Mouse (Mus musculus) MEL (cell line): Measurements from ENCODE around the gene Tpd52l2.

Experiments used
- CTCF ChIP-seq, 3 experiments: IDR thresholded peaks in 2 of 3; conservative IDR thresholded peaks in 1 of 3; 2 replicates each; pipeline ENCODE4 v1.5.1; 2011 to 2012; ENCODE audit warnings: low read length in 3 of 3, low read depth in 2 of 3, mild to moderate bottlenecking in 2 of 3, improper control_type of control experiment in 1 of 3, inconsistent platforms in 1 of 3, mixed read lengths in 1 of 3, moderate library complexity in 1 of 3; ENCODE audit not compliant: control insufficient read depth in 1 of 3, insufficient read depth in 1 of 3, poor library complexity in 1 of 3, severe bottlenecking in 1 of 3
- ELF1 ChIP-seq: IDR thresholded peaks from 2 replicates; pipeline ENCODE4 v1.6.1; 2014; ENCODE audit warnings: low read depth, mild to moderate bottlenecking, inconsistent platforms, low read length, improper control_type of control experiment, moderate library complexity
- GATA1 ChIP-seq: IDR thresholded peaks from 2 replicates; pipeline ENCODE4 v1.6.1; 2011; ENCODE audit warnings: low read depth, low read length, improper control_type of control experiment
- JUND ChIP-seq: IDR thresholded peaks from 2 replicates; pipeline ENCODE4 v1.6.1; 2011; ENCODE audit warnings: low read depth, mild to moderate bottlenecking, improper control_type of control experiment, low read length
- NELFE ChIP-seq: IDR thresholded peaks from 2 replicates; pipeline ENCODE4 v1.6.1; 2011; ENCODE audit warnings: low read depth, low read length, improper control_type of control experiment
- POLR2A ChIP-seq, 2 experiments: IDR thresholded peaks; 2 replicates each; pipeline ENCODE4 v1.6.1; 2011 to 2012; ENCODE audit warnings: low read length in 2 of 2, mild to moderate bottlenecking in 2 of 2, control low read depth in 1 of 2, improper control_type of control experiment in 1 of 2, low read depth in 1 of 2, moderate library complexity in 1 of 2; ENCODE audit not compliant: control insufficient read depth in 1 of 2, insufficient read depth in 1 of 2, poor library complexity in 1 of 2
- POLR2AphosphoS5 ChIP-seq: IDR thresholded peaks from 2 replicates; pipeline ENCODE4 v1.6.1; 2012; ENCODE audit warnings: low read depth, borderline replicate concordance, mild to moderate bottlenecking, inconsistent platforms, low read length, moderate library complexity, mixed read lengths
- TAL1 ChIP-seq: IDR thresholded peaks from 2 replicates; pipeline ENCODE4 v1.6.1; 2012; ENCODE audit warnings: mild to moderate bottlenecking, inconsistent platforms, low read length, moderate library complexity, mixed read lengths
- USF2 ChIP-seq, 2 experiments: IDR thresholded peaks; 2 replicates each; pipeline ENCODE4 v1.6.1; 2011 to 2012; ENCODE audit warnings: improper control_type of control experiment in 2 of 2, low read length in 2 of 2, borderline replicate concordance in 1 of 2, inconsistent platforms in 1 of 2, low read depth in 1 of 2, mild to moderate bottlenecking in 1 of 2; ENCODE audit not compliant: insufficient read depth in 1 of 2

- no peak for TF ChIP-seq NELFE
- TF ChIP-seq CTCF (IDR thresholded peaks at IDR 0.05 in 2 of 3, conservative IDR thresholded peaks at IDR 0.05 in 1 of 3; ENCODE audit: control insufficient read depth in 1 of 3, insufficient read depth in 1 of 3, low read depth in 2 of 3, low read length in 3 of 3, poor library complexity in 1 of 3, severe bottlenecking in 1 of 3), result no peak
- no peak for TF ChIP-seq USF2 (IDR thresholded peaks at IDR 0.05; ENCODE audit: borderline replicate concordance in 1 of 2, insufficient read depth in 1 of 2, low read depth in 1 of 2, low read length in 2 of 2)
- TF ChIP-seq POLR2AphosphoS5, result no peak
- TF ChIP-seq GATA1, result no peak
- TF ChIP-seq POLR2A (IDR thresholded peaks at IDR 0.05; ENCODE audit: control insufficient read depth in 1 of 2, insufficient read depth in 1 of 2, low read depth in 1 of 2, low read length in 2 of 2, poor library complexity in 1 of 2), result no peak
- no peak for TF ChIP-seq JUND
- no peak for TF ChIP-seq ELF1
- TF ChIP-seq TAL1, result no peak
Observed at GRCm38 (mm10) chr2:181546142-181546541, 49.2 kb downstream of the Tpd52l2 start.
